Mouse (Mus musculus): ENCODE measurements around the gene Abhd14a.

Abhd14a gene

DNA sequence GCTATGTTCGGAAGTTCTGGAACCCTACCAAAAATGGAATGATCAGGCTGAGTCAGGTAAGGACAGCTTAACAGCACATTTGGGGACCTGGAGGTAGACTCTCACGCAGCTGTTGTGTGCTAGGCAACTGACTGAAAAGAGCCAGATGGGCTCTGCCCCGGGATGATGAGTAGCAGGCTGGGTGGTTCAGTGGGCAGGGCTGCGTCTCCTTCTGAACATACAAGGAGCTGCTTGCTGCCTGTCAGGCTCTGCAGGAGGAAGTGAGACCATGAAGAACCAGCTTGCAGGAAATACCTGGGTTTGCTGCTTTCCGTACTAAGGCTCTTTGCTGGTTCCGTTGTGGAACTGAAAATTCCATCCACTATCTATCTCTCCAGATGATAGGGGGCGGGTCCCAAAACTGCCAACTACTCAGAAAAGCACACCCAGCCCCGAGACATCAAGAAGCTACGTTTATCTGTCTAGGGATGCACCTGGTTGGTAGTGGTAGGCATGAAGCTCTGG, 36.3 kb downstream of the Abhd14a start:
- peak; percentile 50 for DNase-seq (ENCODE audit: low read depth)

DNA sequence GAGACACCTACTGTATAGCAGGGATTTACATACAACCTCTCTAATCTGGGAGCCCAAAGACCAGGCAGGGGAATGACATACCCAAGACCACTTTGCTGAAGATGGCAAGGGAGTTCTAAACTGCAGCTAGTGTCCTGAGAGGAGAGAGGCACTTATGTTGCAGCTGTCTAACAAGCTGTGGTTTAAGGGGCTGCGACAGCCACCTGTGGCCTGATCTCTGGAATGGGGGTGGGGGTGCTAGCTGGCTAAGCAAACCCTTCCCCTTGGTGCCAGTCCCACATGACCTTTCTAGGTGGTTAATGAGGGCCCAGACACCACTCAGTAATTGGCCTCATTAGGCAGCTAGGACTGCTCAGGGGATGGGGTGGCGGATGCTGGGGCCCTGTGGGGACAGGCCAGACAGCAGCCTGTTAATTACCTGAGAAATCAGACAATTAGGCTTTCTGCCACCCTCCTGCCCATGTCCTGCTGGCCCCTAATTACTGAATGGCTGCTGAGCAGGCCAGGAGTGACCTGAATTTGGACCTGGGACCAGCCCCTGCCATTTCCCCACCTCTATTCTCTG, 37.3 kb downstream of the Abhd14a start:
- DNase-seq (ENCODE audit: low read depth): no peak

DNA sequence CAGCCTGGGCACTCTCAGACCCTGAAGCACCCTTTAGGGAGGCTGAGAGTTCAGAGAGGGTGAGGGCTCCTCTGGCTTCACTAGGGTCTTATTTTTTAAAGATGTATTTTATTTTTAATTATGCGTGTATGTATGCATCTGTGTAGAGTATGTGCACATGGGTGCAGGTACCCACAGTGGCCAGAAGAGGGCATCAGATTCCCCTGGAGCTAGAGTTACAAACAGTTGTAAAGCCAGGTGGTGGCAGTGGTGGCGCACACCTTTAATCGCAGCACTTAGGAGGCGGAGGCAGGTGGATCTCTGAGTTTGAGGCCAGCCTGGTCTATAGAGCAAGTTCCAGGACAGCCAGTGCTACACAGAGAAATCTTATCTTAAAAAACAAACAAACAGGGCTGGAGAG, 38.4 kb downstream of the Abhd14a start:
- DNase-seq (ENCODE audit: low read depth): no peak

DNA sequence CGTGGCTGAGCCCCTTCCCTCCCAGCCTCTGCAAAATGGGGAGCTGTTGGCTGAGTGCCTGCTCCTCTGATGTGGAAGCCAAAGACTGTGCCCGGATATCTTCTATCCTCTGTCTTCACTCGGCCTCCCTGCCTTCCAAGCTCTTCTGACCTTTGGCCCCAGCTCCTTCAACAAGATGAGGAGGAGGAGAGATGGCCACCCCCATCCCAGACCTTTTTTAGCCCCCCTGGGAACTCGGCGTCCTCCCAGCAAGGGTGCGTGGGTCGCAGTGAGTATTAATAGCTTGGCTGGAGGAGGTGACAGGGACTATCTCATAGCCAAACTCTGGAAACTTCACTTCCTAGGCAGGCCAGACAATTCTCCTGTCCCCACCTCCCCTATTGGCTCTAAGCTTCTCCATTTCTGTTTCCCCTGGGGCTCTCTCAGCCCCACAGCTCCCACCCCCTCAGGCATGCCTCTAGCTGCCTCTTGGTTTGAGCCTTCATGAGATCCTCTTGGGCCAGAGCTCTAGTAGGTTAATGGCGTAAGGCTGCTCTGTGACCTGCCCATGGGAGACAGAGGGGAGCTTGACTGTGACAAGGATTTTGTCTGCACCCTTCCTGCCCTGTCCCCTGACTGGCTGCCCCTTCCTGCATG, 40.9 kb downstream of the Abhd14a start:
- DNase-seq (ENCODE audit: low read depth): no peak

DNA sequence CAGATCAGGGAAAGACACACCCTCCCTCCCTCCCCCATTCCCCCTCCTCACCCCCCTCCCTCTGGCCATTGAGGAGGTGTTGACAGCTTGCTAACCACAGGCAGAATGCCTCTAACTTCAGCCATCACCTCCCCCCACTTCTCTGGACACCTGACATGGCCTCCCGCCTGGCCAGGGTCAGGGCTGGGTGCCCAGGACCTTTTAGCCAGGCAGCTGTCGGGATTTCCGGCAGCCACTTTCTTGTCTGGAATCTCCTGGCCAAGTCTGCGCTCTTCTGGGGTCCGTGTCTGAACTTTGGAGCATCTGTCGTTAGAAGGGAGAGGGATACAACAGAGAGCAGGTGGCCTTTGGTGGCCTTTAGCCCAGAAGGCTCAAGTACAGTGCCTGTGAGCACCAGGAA, 42.2 kb downstream of the Abhd14a start:
- DNase-seq (ENCODE audit: low read depth): no peak

DNA sequence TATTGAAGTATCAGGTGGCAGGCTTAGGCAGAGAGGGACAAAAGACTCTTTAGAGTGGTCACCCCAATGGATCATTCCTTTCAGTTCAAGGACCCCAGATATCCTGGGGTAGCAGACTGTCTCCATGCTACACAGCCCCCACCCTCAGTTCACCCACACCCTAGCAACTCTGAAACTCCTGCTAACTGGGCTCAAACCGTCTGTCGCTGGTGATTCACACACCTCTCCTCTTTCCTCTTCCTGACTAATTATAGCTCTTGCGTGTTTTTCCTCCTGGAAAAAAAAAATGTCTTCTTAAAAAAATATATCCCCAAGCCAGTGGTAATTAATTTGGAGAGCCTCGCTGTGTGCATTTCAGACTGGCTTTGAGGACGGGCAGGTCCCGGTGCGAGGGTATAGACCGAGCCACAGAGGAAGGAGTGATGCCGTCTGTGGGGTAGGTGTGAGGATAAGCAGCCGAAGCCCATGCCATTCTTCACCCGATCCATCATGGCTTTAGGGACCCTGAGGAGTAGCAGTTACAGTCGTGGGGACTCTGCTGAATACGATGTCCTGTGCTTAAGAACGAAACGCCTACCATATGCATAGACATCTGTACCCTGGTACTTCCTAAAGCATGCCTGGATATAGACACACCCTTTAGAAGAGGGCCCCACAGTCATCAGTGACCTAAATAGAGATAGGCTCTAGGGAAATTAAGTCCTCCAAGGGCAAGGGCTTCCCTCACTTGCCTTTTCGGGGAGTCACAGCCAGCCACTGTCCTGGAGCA, 44.7 kb downstream of the Abhd14a start:
- DNase-seq (ENCODE audit: low read depth): no peak

DNA sequence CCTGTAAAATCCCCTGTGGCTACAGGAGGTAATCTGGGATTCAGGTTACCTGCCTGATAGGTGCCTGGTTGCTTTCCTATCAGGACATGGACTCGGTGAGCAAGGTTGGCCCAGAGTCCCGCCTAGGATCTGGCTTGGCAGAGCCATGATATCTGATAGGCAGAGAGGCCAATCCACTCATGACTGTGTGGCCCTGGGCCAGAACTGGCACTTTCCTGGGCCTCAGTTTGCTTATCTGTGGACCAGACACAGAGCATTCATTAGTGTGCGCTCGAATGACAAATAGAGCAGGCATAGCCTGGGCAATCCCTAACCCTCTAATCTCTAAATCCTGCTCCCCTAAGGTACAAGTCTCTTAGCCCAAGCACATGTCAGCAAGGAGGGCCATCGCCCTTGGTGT, 45.3 kb downstream of the Abhd14a start:
- no peak for DNase-seq (ENCODE audit: low read depth)

DNA sequence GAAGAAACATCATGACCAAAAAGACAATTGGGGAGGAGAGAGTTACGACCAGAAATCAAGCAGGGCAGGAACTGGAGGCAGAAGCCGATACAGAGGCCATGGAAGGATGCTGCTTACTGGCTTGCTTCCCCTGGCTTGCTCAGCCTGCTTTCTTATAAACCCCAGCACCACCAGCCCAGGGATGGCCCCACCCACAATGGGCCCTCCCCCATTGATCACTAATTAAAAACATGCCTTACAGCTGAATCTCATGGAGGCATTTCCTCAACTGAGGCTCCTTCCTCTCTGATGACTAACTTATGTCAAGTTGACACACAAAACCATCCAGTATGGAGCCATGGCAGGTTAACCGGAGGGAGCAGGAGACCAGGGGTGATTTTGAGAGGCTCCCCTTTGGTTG, 47.7 kb downstream of the Abhd14a start:
- DNase-seq (ENCODE audit: low read depth): no peak

DNA sequence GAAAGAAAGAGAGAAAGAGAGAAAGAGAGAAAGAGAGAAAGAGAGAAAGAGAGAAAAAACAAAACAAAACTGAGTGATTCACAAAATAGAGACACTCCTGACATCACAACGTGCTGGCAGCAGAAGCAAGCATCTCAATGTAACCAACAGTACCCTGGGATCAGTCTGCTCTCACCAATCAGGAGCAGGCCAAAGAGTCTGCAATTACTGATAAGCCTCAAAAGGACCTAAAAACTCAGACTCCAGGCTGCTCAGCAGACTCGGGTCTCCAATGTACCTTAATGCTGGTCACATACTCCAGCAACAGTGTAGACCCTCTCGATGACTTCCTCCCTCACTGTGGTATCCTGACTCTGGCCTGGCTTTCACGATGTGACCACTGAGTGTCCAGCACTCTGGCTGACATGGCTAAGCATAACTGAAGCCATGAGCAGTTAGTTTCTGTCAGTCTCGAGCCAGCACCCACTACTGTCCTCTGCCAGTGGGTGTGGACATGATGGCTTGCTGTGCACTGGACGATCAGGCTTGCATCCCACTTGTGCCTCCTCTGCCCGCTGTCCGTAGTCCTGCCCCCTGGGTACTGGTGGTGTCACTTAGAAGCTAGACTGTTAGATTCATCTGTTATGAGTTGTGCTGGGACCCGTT, 48.7 kb downstream of the Abhd14a start:
- DNase-seq (ENCODE audit: low read depth): peak; percentile 39

DNA sequence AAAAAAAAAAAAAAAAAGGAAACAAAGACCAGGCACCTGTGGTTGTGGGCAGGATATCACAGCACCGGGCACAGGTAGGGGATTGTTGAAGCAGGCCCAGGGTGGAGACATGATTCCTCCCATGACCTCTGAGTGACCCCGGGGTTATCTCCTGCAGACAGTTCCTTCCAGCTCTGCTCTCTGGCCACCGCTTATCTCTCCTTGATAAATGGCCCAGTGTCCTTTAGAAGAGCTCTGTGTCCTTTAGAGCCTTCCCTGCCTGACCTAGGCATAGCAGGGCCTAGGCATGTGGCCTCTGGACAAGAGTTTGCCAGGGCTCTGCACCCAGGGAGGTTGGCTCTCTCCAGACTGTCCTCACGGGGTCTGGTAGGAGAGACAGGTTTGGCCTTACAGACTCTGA, 49.7 kb downstream of the Abhd14a start:
- DNase-seq (ENCODE audit: low read depth): no peak

DNA sequence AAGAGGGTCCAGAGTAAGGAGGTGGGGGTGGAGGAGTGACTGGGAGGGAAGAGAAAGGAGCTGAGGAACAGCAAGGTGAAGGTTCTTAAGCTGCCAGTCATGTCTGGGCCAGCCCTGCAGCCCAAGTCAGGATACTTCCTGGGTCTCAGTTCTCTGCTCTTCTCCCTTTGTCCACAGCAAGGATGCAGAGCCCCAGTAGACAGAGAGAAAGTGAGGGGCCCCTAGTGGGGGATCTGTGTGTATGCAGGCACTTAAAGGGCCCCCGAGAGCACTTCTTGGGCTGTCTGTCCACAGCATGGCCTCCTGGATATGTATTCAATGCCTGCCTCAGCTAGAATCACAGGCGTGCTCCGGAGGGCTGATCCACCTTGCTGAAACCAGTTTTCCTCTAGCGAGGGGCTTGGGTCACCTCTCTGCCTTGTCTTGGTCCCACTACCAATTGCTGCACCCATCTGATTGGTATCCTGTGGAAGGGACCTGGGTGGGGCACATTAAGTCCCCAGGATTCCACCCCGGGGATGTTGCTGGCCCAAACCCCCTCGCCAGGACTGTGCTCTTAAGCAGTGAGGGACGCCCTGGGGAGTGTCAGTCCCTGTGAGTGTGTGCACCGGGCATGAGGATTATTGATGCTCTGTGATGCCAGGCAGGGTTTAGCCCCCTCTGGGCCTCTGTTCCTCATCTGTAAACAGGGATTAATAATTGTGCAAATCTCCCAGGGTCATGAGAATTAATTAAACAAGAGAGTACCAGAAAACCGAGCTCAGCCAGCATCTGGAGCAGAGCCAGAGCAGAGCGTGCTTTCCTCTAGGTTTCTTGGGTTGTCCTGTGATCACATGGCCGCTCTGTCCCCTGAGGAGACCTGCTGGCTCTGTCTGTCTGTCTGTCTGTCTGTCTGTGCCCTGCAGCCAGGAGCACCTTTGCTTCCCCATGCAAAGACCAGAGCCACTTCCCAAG, 52.6 kb downstream of the Abhd14a start:
- DNase-seq (ENCODE audit: low read depth): peak; percentile 64

DNA sequence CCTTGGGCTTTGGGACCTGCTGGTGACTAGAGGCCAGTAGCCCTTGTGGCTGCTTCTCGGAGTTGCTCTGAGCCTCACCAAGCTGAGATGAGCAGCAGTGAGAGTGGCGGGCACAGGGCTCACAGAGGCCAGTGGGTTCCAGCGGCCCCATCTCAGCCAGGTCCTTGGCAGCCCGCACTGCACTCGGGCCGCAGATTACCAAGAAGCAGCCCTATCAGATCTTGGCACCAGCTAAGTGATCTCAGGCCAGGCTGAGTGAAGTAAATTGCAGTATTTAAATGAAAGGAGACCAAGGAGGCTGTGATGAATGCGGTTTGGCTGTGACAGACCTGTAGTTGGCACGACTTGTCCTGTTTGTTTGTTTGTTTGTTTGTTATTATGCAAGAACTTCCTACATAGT, 53.9 kb downstream of the Abhd14a start:
- no peak for DNase-seq (ENCODE audit: low read depth)

DNA sequence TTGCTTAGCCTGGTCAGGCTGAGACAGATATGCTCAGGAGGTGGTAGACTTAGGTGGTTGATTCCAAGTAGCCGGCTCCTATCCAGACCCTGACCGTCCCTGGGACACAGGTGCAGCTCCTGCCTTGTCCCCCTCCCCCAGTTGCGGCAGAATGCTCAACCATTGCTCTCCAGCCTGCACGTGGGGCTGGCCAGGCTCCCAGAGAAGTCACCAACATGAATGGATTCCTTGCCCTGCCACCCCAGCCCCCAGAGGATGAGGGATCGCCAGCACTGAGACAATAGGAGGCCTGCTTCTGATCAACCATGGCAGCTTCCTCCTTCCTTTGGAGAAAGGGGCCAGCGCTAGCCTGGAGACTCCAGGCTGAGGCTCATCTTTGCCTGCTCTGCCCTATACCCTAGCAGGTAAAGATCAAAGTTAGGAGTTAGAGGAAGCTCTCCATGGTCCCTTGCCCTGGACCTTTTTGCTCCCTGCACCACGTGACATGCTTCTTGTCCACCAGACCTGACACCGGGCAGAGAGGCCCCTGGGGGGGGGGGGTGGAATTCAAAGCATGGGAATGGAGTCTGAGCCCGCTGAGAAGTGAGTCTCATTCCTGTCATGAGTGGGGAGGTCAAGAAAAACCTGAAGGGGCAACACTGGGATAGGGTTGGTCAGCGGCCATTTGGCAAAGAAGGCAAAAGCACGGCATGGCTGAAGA, 54.5 kb downstream of the Abhd14a start:
- no peak for DNase-seq (ENCODE audit: low read depth)
